Mouse (Mus musculus) adrenal gland, postnatal 14 days (tissue): ENCODE data around the gene Gfra4. TPM values are rescaled to one million over a fixed set of nuclear protein-coding genes. Genes with fewer than 3 reads are reported as not detected.
"Not testable (repeated sequence)": the region's sequence is repeated elsewhere in the genome, so short reads cannot be mapped to it uniquely, and the experiment has no call there.

Experiments
- DNase-seq: peaks from one replicate; pipeline ENCODE4 v3.0.0; 2021; ENCODE audit warnings: mixed read lengths
- total RNA-seq: library from RNA; stranded (reverse); gene quantifications from 2 replicates; pipeline ENCODE4 v1.2.3, GENCODE M21; 2021

Gene Gfra4
- total RNA-seq, 1 experiment from 2014 or later, result 9.2 TPM

GRCm38 (mm10) chr2:131052043-131052442 lies 9.2 kb upstream of the Gfra4 start:
- DNase-seq, result no peak

DNA sequence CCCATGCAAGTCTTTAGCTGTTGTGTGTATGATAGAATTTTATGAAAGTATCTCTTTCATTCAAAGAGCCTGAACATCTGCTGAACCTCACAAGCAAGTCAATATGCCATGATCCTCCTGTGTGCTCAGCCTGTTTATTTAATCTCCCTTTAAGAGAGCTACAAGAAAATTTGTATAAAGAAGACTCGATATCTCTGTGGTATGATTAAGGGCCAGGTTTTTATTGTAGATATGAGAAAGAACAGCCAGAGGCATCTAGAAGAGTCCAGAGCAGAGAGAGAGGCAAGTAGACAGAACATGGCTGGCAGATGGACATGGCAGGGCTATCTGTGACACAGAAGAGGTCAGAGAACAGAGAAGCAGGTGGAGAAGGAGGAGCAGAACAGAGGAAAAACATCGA lies 3.1 kb upstream of the Gfra4 start:
- DNase-seq, result no peak

- DNase-seq, result no peak
These were observed 2.3 kb upstream of the Gfra4 start for GRCm38 (mm10) chr2:131044989-131045720.

GRCm38 (mm10) chr2:131044354-131044852 lies 1.5 kb upstream of the Gfra4 start:
- DNase-seq, result no peak

GRCm38 (mm10) chr2:131040854-131041825 lies 1.7 kb downstream of the Gfra4 start:
- peak; percentile 60 for DNase-seq

GRCm38 (mm10) chr2:131038675-131039074 lies 4.2 kb downstream of the Gfra4 start:
- no peak for DNase-seq

GRCm38 (mm10) chr2:131038197-131038596 lies 4.7 kb downstream of the Gfra4 start:
- no peak for DNase-seq

DNA sequence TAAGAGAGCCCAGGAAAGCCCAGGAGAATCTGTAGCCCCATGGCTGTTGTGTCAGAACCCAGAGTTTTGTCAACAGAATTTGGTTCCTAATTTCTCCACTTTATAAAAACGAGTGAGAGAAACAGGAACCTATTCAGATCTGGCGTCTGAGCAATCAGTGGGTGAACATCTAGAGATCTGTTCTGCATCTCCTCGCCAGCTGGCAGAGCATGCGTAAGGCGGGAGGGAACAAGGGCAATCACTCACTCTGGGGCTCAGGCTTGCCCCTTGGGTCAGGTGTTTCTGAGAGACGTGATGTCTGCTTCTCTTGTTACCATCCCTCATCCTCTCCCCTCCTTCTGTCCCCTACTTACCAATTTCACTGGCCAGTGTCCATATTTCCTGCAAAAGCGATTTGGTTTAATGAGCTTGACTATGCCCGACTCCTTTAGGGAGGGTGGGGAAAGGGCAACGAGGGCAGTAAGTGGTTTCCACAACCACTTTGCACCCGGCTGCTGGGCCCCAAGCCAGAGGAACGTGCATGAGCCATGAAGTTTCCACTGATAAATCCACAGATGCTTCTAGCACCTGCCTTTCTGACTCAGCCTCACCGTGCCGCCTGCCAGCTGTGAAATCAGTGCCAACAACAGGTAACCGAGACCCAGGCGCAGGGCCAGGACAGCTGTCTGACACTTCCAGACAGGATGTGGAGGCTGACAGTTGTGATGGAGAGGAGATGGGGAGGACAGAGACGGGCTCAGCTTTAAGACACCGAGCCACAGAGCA lies 5.5 kb downstream of the Gfra4 start:
- peak; percentile 54 for DNase-seq

GRCm38 (mm10) chr2:131036757-131037156 lies 6.1 kb downstream of the Gfra4 start:
- no peak for DNase-seq

DNA sequence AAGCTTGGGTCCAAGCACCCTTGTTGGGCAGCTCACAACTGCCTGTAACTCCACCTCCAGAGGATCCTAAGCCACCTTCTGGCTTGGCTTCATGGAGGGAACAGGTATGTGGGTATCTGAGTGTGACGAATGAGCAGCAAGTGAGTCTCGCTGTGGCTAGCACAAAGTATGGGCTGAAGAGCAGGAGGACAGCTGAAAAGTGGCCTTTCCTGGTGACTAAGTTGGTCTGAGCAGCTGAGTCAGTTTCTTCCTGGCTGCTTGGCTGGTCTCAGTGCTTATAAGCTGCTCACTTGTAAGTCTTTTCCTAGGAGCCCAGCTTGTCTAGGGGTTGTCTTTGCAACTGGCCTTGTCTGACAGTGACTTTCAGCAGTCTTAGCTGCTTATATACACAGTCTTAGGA lies 6.5 kb downstream of the Gfra4 start:
- no peak for DNase-seq

GRCm38 (mm10) chr2:131031406-131031805 lies 11.5 kb downstream of the Gfra4 start:
- not testable (repeated sequence) for DNase-seq

GRCm38 (mm10) chr2:131030998-131031397 lies 11.9 kb downstream of the Gfra4 start:
- no peak for DNase-seq

DNA sequence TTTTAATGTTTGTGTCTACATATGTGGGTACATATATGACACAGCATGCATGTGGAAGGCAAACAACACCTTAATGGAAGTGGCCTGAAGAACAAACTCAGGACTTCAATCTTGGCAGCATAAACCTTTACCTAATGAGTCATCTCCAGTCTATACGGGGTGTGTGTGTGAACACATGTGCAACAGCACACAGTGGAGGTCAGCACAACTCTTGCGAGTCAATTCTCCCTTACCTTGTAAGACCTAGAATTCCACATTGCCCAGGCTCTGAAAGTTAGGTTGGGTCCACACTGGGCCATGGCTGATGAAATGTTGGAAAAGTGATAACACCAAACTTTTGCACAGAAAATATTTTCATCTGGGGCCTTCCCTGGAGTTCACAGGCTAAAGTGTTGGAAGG lies 12.3 kb downstream of the Gfra4 start:
- no peak for DNase-seq

- peak; percentile 62 for DNase-seq
These were observed 13.6 kb downstream of the Gfra4 start for GRCm38 (mm10) chr2:131029065-131029935.

DNA sequence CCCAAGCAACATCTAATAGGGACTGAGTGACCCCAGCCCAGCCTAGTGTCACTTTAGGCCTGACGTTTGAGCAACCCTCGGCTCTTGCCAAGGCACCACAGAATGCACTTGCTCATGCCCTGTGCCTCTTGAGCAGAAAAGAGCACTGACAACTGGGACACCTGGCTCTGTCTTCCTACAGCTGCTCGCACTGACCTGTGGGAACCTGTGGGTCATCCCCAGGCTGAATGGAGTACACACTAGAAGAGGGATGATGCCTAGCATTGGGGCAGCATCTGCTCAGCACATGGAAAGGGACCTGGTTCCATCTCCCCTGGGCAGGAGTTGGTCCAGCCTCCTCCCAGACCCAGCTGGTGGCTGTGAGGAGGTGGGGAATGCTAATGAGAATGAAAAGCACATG lies 15.9 kb downstream of the Gfra4 start:
- DNase-seq, result no peak

- no peak for DNase-seq
These were observed 17.7 kb downstream of the Gfra4 start for GRCm38 (mm10) chr2:131025230-131025629.

DNA sequence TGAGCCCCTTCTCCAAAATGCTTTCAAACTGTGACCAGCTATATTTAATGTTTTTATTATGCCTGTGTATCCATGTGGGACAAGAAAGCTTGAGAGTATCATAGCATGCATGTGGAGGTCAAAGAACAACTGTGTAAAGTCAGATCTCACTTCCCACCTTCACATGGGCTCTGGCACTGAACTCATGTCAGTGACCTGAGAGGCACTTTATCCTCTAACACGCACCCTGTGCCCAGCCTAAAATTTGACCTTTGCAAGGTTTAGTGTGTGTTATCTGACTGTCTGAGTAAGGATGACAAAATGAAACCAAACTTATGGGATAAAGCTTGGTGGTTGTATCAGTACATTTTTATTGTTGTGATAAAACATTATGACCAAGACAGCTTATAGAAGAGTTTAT lies 32.3 kb downstream of the Gfra4 start:
- DNase-seq, result no peak

DNA sequence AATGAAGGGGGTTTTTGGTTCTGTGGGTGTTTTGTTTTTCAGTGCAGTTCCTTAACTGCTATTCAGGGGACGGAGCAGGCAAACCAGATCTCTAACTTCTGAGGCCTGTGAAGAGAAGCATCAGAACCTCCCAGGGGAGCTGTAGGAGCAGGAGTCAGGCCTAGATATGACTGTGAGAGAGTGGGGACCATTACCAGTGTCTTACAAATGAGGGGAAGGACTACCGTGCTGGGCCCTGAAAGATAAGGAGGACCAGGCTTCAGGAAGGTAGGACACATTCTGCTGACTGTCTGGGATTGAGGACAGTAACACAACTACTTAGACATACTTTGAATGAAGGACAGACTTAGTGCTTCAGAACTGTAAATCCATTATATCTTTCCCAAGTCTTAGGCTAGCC lies 33.8 kb downstream of the Gfra4 start:
- no peak for DNase-seq

DNA sequence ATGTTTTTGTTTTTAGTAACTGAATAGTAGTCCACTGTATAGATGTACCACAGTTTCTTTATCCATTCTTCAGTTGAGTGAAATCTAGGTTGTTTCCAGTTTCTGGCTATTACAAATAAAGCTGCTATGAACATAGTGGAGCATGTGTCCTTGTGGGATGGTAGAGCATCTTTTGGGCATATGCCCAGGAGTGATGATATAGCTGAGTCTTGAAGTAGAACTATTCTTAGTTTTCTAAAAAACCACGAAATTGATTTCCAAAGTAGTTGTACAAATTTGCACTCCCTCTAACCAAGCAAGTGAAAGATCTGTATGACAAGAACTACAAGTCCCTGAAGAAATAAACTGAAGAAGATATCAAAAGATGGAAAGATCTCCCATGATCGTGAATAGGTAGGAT lies 50.1 kb downstream of the Gfra4 start:
- no peak for DNase-seq
